Comparison of ENCODE assay signal across 18 mouse cellular contexts in genomic region chr14:48157085-48157484, GRCm38 (mm10).
"Had no signal": no experiment of that assay in that cellular context is flagged by ENCODE, and none has a peak within 500 bp of the region (broad histone marks: within the 10 kb centered on the region; RNA-seq: fewer than 3 reads in every experiment).

No protein-coding gene starts in this region.

- H3K27ac ChIP-seq: liver, embryonic 15.5 days; lung, embryonic 15.5 days; macrophage; midbrain, embryonic 13.5 days; midbrain, embryonic 15.5 days; neural tube, embryonic 12.5 days; stomach, embryonic 15.5 days; stomach, postnatal 0 days had no signal

- H3K4me2 ChIP-seq: liver, embryonic 15.5 days; lung, embryonic 15.5 days; midbrain, embryonic 11.5 days; midbrain, embryonic 13.5 days; midbrain, embryonic 15.5 days; neural tube, embryonic 12.5 days; stomach, embryonic 15.5 days had no signal

- ATAC-seq: liver, postnatal 0 days; lung, postnatal 0 days; midbrain, embryonic 13.5 days; midbrain, embryonic 15.5 days had no signal

- H3K9ac ChIP-seq: liver, embryonic 15.5 days; liver, postnatal 0 days; lung, embryonic 15.5 days; midbrain, embryonic 13.5 days; midbrain, embryonic 15.5 days; neural tube, embryonic 12.5 days; stomach, embryonic 15.5 days had no signal

- H3K4me3 ChIP-seq: liver, embryonic 15.5 days; lung, embryonic 15.5 days; megakaryocyte, embryonic 14.5 days; midbrain, embryonic 13.5 days; midbrain, embryonic 15.5 days; neural tube, embryonic 12.5 days; stomach, embryonic 15.5 days had no signal

- H3K4me1 ChIP-seq: liver, embryonic 15.5 days; megakaryocyte, embryonic 14.5 days; midbrain, embryonic 15.5 days; neural tube, embryonic 12.5 days had no signal

- H3K9me3 ChIP-seq: liver, embryonic 15.5 days; lung, embryonic 15.5 days; midbrain, embryonic 15.5 days; stomach, embryonic 15.5 days had no signal

- DNase-seq: liver, postnatal 0 days; lung, adult 2 months; lung, postnatal 14 days; lung, postnatal 36 days; right cerebral cortex, postnatal 14 days; thymus, adult 2 months; thymus, postnatal 25 days had no signal

- H3K36me3 ChIP-seq: liver, embryonic 15.5 days; lung, embryonic 15.5 days; midbrain, embryonic 15.5 days; stomach, embryonic 15.5 days had no signal

- H3K27me3 ChIP-seq: liver, embryonic 15.5 days; lung, embryonic 15.5 days; megakaryocyte, embryonic 14.5 days; midbrain, embryonic 13.5 days; midbrain, embryonic 15.5 days; neural tube, embryonic 12.5 days; stomach, embryonic 15.5 days had no signal
